Mouse (Mus musculus): ENCODE data around the gene Ndufb4. TPM values are rescaled to one million over a fixed set of nuclear protein-coding genes. Genes with fewer than 3 reads are reported as not detected.
"Not testable (repeated sequence)": the region's sequence is repeated elsewhere in the genome, so short reads cannot be mapped to it uniquely, and the experiment has no call there.

Ndufb4 gene
- 46.2 and 52.4 TPM in 2 replicates for polyA plus RNA-seq (2012; rRNA removed)

DNA sequence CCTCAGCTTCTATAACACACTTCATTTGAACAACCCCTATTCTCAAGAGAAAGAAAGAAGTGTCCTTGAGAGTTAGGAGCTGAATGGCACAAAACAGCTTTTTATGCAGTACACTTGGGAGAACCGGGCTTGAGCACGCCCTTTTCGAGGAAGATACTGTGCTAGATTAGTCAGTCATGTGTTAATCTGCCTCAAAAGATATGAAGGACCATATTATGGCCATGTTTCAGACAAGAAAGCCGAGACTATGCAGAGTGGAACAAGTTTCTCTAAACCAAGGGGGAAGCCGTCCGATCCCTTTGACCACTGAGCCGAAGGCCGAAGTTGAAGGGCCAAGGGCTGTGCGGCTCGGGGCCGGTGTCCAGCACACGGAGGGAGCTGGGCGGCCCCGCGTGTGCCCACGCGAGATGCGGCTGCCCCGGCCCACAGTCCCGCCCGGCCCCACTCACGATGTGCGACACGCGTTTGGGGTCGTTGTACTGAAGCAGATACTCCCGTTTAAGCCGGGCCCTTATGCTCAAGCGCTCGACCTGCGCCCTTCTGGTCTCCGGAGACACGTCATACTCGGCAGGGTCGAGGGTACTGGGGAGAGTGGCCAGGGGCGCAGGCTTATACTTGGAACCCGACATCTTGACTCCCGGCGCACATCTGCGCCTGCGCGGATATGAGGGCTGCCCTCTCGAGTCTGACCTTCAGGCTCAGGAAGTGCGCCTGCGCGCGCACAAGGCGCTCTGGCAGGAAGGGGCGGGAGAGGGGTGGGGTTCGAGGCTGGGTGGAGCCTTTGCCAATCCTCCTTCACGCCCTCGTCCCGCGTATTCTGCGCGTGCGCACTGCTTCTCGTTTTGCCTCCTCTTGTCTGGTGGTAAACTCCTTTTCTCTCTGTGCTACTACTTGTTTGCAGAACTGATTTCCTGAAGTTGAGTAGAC, at the start of gene Ndufb4:
TSS of gene Ndufb4 (minus strand) at position 723 of the 927 bp plus-strand sequence.
- DNase-seq (ENCODE audit: low spot score) = peak; percentile 83

DNA sequence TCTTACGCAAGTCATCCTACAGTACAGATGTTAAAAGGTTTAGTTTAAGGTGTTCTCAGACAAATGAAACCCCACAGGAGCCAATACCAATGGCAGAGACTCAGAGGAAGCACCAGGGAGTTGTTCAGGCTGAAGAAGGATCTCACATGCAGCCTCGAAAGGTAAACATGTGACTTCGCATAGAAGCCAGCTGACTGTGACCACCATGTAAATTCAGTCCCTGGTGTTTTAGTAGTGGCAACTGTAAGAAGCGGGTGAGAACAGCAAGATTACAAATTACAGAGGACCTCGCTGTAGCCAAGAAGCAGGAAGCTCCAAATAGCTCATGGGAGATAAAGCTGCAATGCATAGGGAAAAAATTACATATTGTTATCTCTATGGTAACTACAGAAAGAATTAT, 49.6 kb upstream of the Ndufb4 start:
- DNase-seq (ENCODE audit: low spot score) = no peak

GRCm38 (mm10) chr16:37700071-37700470, 45.8 kb upstream of the Ndufb4 start:
- DNase-seq (ENCODE audit: low spot score) = not testable (repeated sequence)

DNA sequence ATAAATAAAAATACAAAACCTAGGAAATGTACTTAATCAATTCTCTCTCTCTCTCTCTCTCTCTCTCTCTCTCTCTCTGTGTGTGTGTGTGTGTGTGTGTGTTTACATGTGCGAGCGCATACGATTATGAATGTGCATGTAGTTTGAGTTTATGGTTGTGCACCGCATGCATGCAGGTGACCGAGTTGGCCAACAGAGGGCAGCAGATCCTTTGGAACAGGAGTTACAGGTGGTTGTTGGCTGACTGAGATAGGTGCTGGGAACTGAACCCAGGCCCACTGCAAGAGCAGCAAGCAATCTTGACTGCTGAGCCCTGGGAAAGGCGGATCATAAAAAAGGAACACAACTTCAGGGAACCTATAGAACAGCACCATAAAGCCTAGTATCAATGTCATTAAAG, 44.5 kb upstream of the Ndufb4 start:
- no peak for DNase-seq (ENCODE audit: low spot score)

DNA sequence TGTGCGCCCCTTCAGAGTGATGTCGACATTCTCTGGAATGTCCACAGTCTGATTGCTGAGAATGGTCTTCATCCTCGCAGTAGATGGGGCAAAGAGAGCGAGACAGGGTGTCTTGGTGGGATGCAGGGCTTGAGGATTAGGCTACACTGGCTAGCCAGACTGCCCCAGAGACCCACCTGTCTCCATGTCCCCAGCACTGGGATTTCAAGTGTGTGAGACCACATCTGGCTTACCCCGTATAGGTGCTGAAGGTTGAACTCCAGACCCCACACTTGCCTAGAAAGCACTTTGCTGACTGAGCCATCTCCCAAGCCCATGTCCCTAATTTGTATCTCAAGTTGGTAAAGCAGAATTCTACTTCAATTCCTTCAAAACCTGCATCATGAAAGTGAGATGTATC, 43.0 kb upstream of the Ndufb4 start:
- no peak for DNase-seq (ENCODE audit: low spot score)

DNA sequence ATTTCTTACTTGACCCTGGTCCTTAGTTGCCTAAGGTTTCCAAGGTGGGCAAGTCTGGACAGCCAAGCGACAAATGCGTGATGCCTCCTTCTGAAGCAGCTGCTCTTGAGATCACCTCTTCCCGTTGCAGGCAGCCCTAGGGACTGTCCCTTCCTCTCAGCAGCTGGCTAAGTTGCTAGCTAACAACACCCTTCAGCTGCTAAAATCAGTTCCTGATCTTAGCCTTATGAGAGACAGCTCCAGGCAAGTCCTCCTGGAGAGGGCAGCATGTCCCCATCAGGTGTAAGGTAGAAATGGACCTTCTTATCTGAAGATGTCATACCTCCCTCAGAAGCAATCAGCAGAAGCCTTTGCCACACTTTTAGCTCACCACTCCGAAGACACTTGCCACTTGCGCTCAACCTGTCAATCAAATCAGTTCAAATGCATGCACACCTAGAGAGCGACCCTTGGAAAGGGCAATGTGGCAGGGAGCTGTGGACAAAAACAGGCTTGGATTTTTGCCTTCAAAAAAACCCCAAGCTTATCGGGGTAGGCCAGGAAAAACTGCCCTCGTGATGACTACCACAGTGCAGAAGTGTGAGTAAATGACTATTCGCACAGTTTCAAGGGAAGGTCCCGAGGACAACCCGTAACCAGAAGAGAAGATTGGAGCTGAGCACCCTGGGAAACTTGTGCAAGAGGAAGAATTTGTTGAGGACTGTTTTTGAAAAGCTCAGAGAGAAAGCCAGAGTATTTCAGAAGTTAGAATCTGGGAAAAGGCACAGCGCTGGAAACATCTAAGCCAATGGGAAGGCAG, 36.9 kb upstream of the Ndufb4 start:
- DNase-seq (ENCODE audit: low spot score) = no peak

DNA sequence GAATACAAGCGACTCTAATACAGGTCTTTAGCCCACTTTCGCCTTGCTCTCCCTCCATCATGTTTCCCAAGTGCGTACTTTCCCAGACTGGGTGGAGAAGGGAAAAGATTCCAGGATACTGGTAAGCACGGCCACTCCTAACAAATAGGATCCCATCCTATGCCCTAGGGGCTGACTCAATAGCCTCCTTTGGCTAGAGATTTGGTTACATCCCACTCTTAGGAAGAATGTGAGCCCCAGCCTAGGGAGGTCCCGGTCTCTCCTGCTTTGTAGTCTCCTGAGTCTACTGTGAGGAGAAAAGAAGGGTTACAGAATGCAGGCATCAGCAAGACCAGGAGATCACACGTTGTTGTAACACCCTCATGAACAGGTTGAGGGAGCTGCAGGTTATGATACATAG, 36.2 kb upstream of the Ndufb4 start:
- no peak for DNase-seq (ENCODE audit: low spot score)

GRCm38 (mm10) chr16:37689934-37690333, 35.7 kb upstream of the Ndufb4 start:
- no peak for DNase-seq (ENCODE audit: low spot score)

GRCm38 (mm10) chr16:37689251-37689926, 35.1 kb upstream of the Ndufb4 start:
- no peak for DNase-seq (ENCODE audit: low spot score)

- DNase-seq (ENCODE audit: low spot score) = no peak
These were observed 33.9 kb upstream of the Ndufb4 start for GRCm38 (mm10) chr16:37688181-37688580.

DNA sequence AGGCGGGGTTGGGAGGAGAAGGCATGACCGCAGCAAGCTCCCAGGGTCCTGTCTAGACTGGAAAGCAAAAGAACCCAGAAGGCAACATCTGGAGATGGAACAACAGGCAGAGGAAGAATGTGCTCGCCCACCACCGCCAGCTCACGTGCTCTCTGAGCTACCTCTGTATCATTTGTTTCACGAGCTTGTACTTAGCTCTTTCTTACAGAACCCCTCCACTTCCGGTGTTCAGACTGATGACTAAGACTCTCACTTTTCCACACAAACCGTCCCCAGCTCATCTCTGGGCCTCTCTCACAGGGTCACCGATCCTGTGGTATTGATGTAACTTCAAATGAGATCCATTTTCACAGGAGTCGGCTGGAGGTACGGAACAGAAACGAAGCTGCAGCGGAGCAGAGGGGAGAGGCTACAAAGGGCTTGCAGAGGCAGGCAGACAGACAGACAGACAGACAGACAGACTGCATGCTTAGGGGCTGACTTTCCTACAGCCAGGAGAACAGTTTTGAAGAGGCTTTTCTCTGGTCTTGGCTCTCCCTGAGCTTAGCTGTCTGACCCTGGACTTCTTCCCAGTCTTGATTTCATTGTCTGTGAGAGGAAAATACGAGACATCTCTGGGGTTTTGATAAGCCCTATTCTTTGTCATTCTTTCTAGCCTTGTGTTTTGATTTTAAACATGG, 33.2 kb upstream of the Ndufb4 start:
- DNase-seq (ENCODE audit: low spot score) = no peak

DNA sequence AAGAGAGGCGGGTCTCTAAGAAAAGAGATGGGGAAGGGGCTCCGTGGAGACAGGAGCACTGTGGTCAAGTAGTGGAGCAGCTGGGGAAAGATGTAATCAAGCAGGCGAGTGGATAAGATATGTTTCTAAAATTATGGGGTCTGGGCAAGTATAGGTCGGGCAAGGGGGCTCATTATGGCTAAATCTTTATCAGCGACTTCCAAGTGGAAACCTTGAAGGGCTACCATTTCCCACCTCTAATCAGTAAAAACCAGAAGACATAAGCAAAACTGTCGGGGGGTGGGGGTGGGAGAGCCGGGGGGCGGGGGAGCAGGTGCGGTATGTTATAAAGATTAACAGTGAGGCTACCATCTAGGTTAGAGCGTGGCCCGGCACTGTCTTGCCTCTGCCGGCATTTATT, 32.6 kb upstream of the Ndufb4 start:
- DNase-seq (ENCODE audit: low spot score) = no peak

DNA sequence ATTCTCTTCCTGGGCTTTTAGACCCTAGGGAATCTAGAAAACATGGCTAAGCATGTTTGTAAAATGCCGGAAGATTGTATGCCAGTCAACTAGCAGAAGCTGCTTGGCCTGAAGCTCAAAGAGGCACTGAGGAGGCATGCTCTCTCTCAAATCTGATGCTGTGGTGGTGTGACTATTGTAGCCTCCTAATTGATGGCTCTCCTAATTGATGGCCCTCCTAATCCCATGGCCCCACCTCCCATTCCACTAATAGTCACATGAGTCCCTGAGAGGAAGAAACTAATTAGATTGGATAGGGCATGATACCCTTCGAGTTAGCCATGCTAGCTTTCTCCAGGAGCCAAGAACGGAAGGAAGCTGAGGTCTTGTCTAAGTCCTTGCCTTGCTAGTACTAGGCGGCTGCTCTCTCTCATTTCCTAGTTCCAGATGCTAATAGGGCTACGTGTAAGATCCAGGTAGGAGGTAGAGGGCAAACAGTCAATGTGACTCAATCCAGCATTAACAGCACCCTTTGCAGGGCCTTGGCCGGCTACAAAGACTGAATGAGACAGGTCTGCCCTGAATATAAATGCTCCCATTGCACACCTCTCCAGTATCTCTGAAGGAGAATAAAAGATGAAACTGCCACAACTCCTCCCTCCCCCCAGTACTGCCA, 31.8 kb upstream of the Ndufb4 start:
- no peak for DNase-seq (ENCODE audit: low spot score)

- DNase-seq (ENCODE audit: low spot score) = peak; percentile 67
These were observed 30.6 kb upstream of the Ndufb4 start for GRCm38 (mm10) chr16:37684634-37685441.

- no peak for DNase-seq (ENCODE audit: low spot score)
These were observed 30.0 kb upstream of the Ndufb4 start for GRCm38 (mm10) chr16:37684259-37684633.

- no peak for DNase-seq (ENCODE audit: low spot score)
These were observed 29.2 kb upstream of the Ndufb4 start for GRCm38 (mm10) chr16:37683154-37684130.

- peak; percentile 60 for DNase-seq (ENCODE audit: low spot score)
These were observed 28.2 kb upstream of the Ndufb4 start for GRCm38 (mm10) chr16:37682309-37682975.

- DNase-seq (ENCODE audit: low spot score) = no peak
These were observed 26.6 kb upstream of the Ndufb4 start for GRCm38 (mm10) chr16:37680831-37681230.
